Comparison of ENCODE assay signal across 20 mouse cellular contexts in genomic region chr8:46648421-46648820, GRCm38 (mm10). TPM values are rescaled to one million over a fixed set of nuclear protein-coding genes. Genes with fewer than 3 reads are reported as not detected.
A peak's percentile ranks its signal among the peaks of the same experiment; 100 is the strongest.
DNase-seq lines count a peak whose midpoint lies in the region; ATAC-seq and TF ChIP-seq lines count a peak whose summit lies in the region.
"Had no signal": no experiment of that assay in that cellular context is flagged by ENCODE, and none has a peak within 500 bp of the region (broad histone marks: within the 10 kb centered on the region; RNA-seq: fewer than 3 reads in every experiment).

No protein-coding gene starts in this region.

- dilution Hi-C loops in CH12.LX (cut with MboI; ENCODE audit: extremely low pct_ligation_motif_present, extremely low pct_unique_long_range_greater_than_20kb, low sequenced_read_pairs), result no loop called here

- intact Hi-C loops in heart, postnatal 10 days (cut with DNase I), result no loop called here

- no peaks in the 10 kb centered on the region for H3K9me3 ChIP-seq in kidney, postnatal 0 days (replicated peaks; ENCODE audit: low read length)
- no peaks in the 10 kb centered on the region for H3K9me3 ChIP-seq in lung, postnatal 0 days (ENCODE audit: low read length)
- H3K9me3 ChIP-seq in CH12.LX (replicated peaks; ENCODE audit: low read length), result no peaks in the 10 kb centered on the region
- H3K9me3 ChIP-seq: embryonic facial prominence, embryonic 13.5 days; forebrain, embryonic 12.5 days; heart, embryonic 12.5 days; hindbrain, embryonic 15.5 days had no signal

- H3K27ac ChIP-seq in kidney, postnatal 0 days, result no peak overlapping the region
- no peak overlapping the region for H3K27ac ChIP-seq in lung, postnatal 0 days (ENCODE audit: low read length)
- no peak overlapping the region for H3K27ac ChIP-seq in CH12.LX (ENCODE audit: insufficient read depth, low read depth)
- H3K27ac ChIP-seq in cerebellum, adult 2 months (ENCODE audit: insufficient read depth, low read length), result no peak overlapping the region
- H3K27ac ChIP-seq: embryonic facial prominence, embryonic 13.5 days; forebrain, embryonic 12.5 days; heart, adult 2 months; hindbrain, embryonic 15.5 days had no signal

- no peak for TF ChIP-seq CTCF in kidney, postnatal 0 days (IDR thresholded peaks at IDR 0.05; ENCODE audit: low read depth)
- TF ChIP-seq CTCF in lung, postnatal 0 days (IDR thresholded peaks at IDR 0.05), result no peak
- TF ChIP-seq CTCF in lung, adult 2 months (IDR thresholded peaks at IDR 0.05; ENCODE audit: insufficient read depth, low read length), result no peak
- TF ChIP-seq CTCF in CH12.LX (conservative IDR thresholded peaks at IDR 0.05 in 1 of 2, IDR thresholded peaks at IDR 0.05 in 1 of 2; ENCODE audit: low read depth in 2 of 2, low read length in 2 of 2), result no peak
- TF ChIP-seq CTCF in cerebellum, adult 2 months (IDR thresholded peaks at IDR 0.05; ENCODE audit: borderline replicate concordance, insufficient read depth, low read depth, low read length), result no peak

- no peak overlapping the region for H3K4me3 ChIP-seq in kidney, postnatal 0 days (replicated peaks; ENCODE audit: low read depth, low read length)
- H3K4me3 ChIP-seq in lung, postnatal 0 days (ENCODE audit: low read depth, low read length), result no peak overlapping the region
- no peak overlapping the region for H3K4me3 ChIP-seq in lung, adult 2 months (replicated peaks; ENCODE audit: extremely low read depth, low read depth, low read length)
- H3K4me3 ChIP-seq in CH12.LX (replicated peaks in 1 of 3; ENCODE audit: low read depth in 2 of 3, low read length in 2 of 3, poor library complexity in 1 of 3), result no peak overlapping the region
- no peak overlapping the region for H3K4me3 ChIP-seq in cerebellum, adult 2 months (replicated peaks; ENCODE audit: insufficient read depth, low read depth, low read length)
- H3K4me3 ChIP-seq: embryonic facial prominence, embryonic 13.5 days; forebrain, embryonic 12.5 days; heart, adult 2 months; heart, embryonic 12.5 days; hindbrain, embryonic 15.5 days had no signal

- WGBS in kidney, postnatal 0 days, result 63% methylated on average over 4 of the region's 4 CpGs
- WGBS in lung, postnatal 0 days, result 56% methylated on average over 4 of the region's 4 CpGs
- 39% methylated on average over 4 of the region's 4 CpGs for WGBS in lung, adult 2 months
- 62% methylated on average over 4 of the region's 4 CpGs for WGBS in cerebellum, adult 2 months

- DNase-seq in heart, adult 8-10 months (ENCODE audit: low spot score), result peak; percentile 35
- DNase-seq in heart, postnatal 10 days, result no peak
- peak; percentile 54 for DNase-seq in kidney, postnatal 0 days (ENCODE audit: low spot score)
- DNase-seq in kidney, postnatal 4 days, result no peak
- peak; percentile 35 for DNase-seq in lung, postnatal 0 days (ENCODE audit: low spot score)
- DNase-seq in lung, adult 2 months, result no peak
- DNase-seq in CH12.LX (ENCODE audit: extremely low read depth), result no peak
- no peak for DNase-seq in cerebellum, adult 2 months
- DNase-seq: adrenal gland, postnatal 14 days; cerebellum, adult 11-12 months; cerebellum, adult 9-11 months; cerebellum, postnatal 36 days; gastrocnemius, postnatal 10 days; heart, adult 2 months; heart, postnatal 36 days had no signal

- H3K4me1 ChIP-seq in kidney, postnatal 0 days (replicated peaks; ENCODE audit: insufficient read depth, low read length), result no peaks in the 10 kb centered on the region
- no peaks in the 10 kb centered on the region for H3K4me1 ChIP-seq in lung, postnatal 0 days (ENCODE audit: insufficient read depth, low read depth, low read length)
- H3K4me1 ChIP-seq in lung, adult 2 months (ENCODE audit: control insufficient read depth, insufficient read depth, low read length), result peaks cover 3% of the 10 kb centered on the region; the same call in 1 of the 2 replicates
- peaks cover 2 to 17% of the 10 kb centered on the region in 2 experiments; a peak in 3 of 4 replicates for H3K4me1 ChIP-seq in CH12.LX (ENCODE audit: control insufficient read depth in 1 of 2, insufficient read depth in 2 of 2)
- no peaks in the 10 kb centered on the region for H3K4me1 ChIP-seq in cerebellum, adult 2 months (ENCODE audit: control insufficient read depth, insufficient read depth, low read length)
- H3K4me1 ChIP-seq: embryonic facial prominence, embryonic 13.5 days; forebrain, embryonic 12.5 days; heart, embryonic 12.5 days; hindbrain, embryonic 15.5 days had no signal

- H3K27me3 ChIP-seq in kidney, postnatal 0 days (ENCODE audit: insufficient read depth, low read length), result no peaks in the 10 kb centered on the region
- no peaks in the 10 kb centered on the region for H3K27me3 ChIP-seq in lung, postnatal 0 days (replicated peaks; ENCODE audit: insufficient read depth, low read length)
- no peaks in the 10 kb centered on the region for H3K27me3 ChIP-seq in CH12.LX (replicated peaks)
- H3K27me3 ChIP-seq in cerebellum, adult 2 months (ENCODE audit: control insufficient read depth, insufficient read depth, low read length), result no peaks in the 10 kb centered on the region
- H3K27me3 ChIP-seq: embryonic facial prominence, embryonic 13.5 days; forebrain, embryonic 12.5 days; heart, embryonic 12.5 days; hindbrain, embryonic 15.5 days had no signal

- no peak for TF ChIP-seq EP300 in lung, postnatal 0 days (IDR thresholded peaks at IDR 0.05)
- no peak for TF ChIP-seq EP300 in CH12.LX (IDR thresholded peaks at IDR 0.05; ENCODE audit: low read length)

- in situ Hi-C loops in CH12.LX (cut with MboI; ENCODE audit: low pct_ligation_motif_present, low pct_unique_long_range_greater_than_20kb, low sequenced_read_pairs), result no loop called here

- TF ChIP-seq POLR2A in lung, adult 2 months (IDR thresholded peaks at IDR 0.05; ENCODE audit: borderline replicate concordance, extremely low read depth, low read depth, low read length), result no peak
- no peak for TF ChIP-seq POLR2A in CH12.LX (IDR thresholded peaks at IDR 0.05; ENCODE audit: low read depth, low read length)
- no peak for TF ChIP-seq POLR2A in cerebellum, adult 2 months (IDR thresholded peaks at IDR 0.05; ENCODE audit: borderline replicate concordance, insufficient read depth, low read length)

- no peak overlapping the region for H3K4me2 ChIP-seq in kidney, postnatal 0 days (ENCODE audit: low read length)
- H3K4me2 ChIP-seq in lung, postnatal 0 days (replicated peaks; ENCODE audit: low read depth, low read length), result no peak overlapping the region
- no peak overlapping the region for H3K4me2 ChIP-seq in CH12.LX (ENCODE audit: insufficient read depth, low read depth, poor library complexity, severe bottlenecking)
- H3K4me2 ChIP-seq: embryonic facial prominence, embryonic 13.5 days; forebrain, embryonic 12.5 days; heart, embryonic 12.5 days; hindbrain, embryonic 15.5 days had no signal

- H3K9ac ChIP-seq in kidney, postnatal 0 days (ENCODE audit: low read depth, low read length), result no peak overlapping the region
- H3K9ac ChIP-seq in lung, postnatal 0 days (replicated peaks; ENCODE audit: low read depth), result no peak overlapping the region
- no peak overlapping the region for H3K9ac ChIP-seq in CH12.LX (ENCODE audit: insufficient read depth, low read depth)
- H3K9ac ChIP-seq: embryonic facial prominence, embryonic 13.5 days; forebrain, embryonic 12.5 days; heart, embryonic 12.5 days; hindbrain, embryonic 15.5 days had no signal

- H3K79me2 ChIP-seq in CH12.LX (replicated peaks; ENCODE audit: control insufficient read depth, extremely low read depth, insufficient read depth, poor library complexity, severe bottlenecking), result no peaks in the 10 kb centered on the region

- ATAC-seq in kidney, postnatal 0 days (replicated peaks; ENCODE audit: low FRiP score, low read depth), result no peak
- no peak for ATAC-seq in lung, postnatal 0 days
- ATAC-seq: forebrain, embryonic 16.5 days had no signal

- TF ChIP-seq RAD21 in CH12.LX (IDR thresholded peaks at IDR 0.05; ENCODE audit: low read depth, low read length), result no peak

- no peaks in the 10 kb centered on the region for H3K36me3 ChIP-seq in kidney, postnatal 0 days (ENCODE audit: insufficient read depth, low read length)
- no peaks in the 10 kb centered on the region for H3K36me3 ChIP-seq in lung, postnatal 0 days (ENCODE audit: insufficient read depth, low read length)
- no peaks in the 10 kb centered on the region for H3K36me3 ChIP-seq in CH12.LX (replicated peaks in 1 of 2; ENCODE audit: control insufficient read depth in 1 of 2, insufficient read depth in 1 of 2, low read length in 1 of 2)
- H3K36me3 ChIP-seq: embryonic facial prominence, embryonic 13.5 days; forebrain, embryonic 12.5 days; heart, embryonic 12.5 days; hindbrain, embryonic 15.5 days had no signal

TF ChIP-seq in CH12.LX, 34 proteins besides CTCF, POLR2A, EP300 and RAD21:
- TF ChIP-seq ZC3H11A (IDR thresholded peaks at IDR 0.05; ENCODE audit: low read depth, low read length), result no peak
- TF ChIP-seq E2F4 (IDR thresholded peaks at IDR 0.05; ENCODE audit: insufficient replicate concordance, low read depth, low read length), result no peak
- no peak for TF ChIP-seq ETS1 (conservative IDR thresholded peaks at IDR 0.05; ENCODE audit: low read depth, low read length)
- TF ChIP-seq KAT2A (IDR thresholded peaks at IDR 0.05; ENCODE audit: insufficient replicate concordance, low read length), result no peak
- peak; percentile 59 for TF ChIP-seq ZNF384 (IDR thresholded peaks at IDR 0.05; ENCODE audit: low read depth, low read length)
- no peak for TF ChIP-seq MAX (IDR thresholded peaks at IDR 0.05; ENCODE audit: low read length)

RNA-seq across cellular contexts. Expression of gene Casp3, which starts 31.3 kb away (rescaled TPM):
- 1 to 10 TPM; 1.8 to 3.7 (median 2.3) TPM for total RNA-seq in heart, adult 8-10 months (2022)
- 10 to 100 TPM; 15.8 to 18.7 TPM for total RNA-seq in heart, postnatal 10 days (2021)
- polyA plus RNA-seq in kidney, postnatal 0 days (2015; fragmentation: Nextera tagmentation; extraction: Ambion mirVana), result 53.5 and 62.5 TPM in 2 replicates
- 27.4 and 27.6 TPM in 2 replicates for polyA plus RNA-seq in lung, postnatal 0 days (2015; fragmentation: Nextera tagmentation; extraction: Ambion mirVana)
- 2.6 and 5.4 TPM in 2 replicates for polyA plus RNA-seq in lung, adult 2 months (2012; rRNA removed)
- total RNA-seq in CH12.LX (2012; rRNA removed), result 43.7 and 57.8 TPM in 2 replicates
- 105 and 114 TPM in 2 replicates for total RNA-seq in CH12.LX (2014; rRNA removed)
- polyA plus RNA-seq in CH12.LX (2012; ENCODE audit: insufficient read length, low read depth), result 70.0 and 81.6 TPM in 2 replicates
- 13.3 and 14.6 TPM in 2 replicates for polyA plus RNA-seq in cerebellum, adult 2 months (2012; rRNA removed)

RNA-seq across cellular contexts. Expression of gene Primpol, which starts 31.4 kb away (rescaled TPM):
- total RNA-seq in heart, adult 8-10 months (2022), result 1 to 10 TPM; 1.4 to 2.0 (median 1.7) TPM
- total RNA-seq in heart, postnatal 10 days (2021), result 1 to 10 TPM; 3.7 to 6.5 TPM
- polyA plus RNA-seq in kidney, postnatal 0 days (2015; fragmentation: Nextera tagmentation; extraction: Ambion mirVana), result 9.6 and 10.4 TPM in 2 replicates
- polyA plus RNA-seq in lung, postnatal 0 days (2015; fragmentation: Nextera tagmentation; extraction: Ambion mirVana), result 3.7 and 4.8 TPM in 2 replicates
- polyA plus RNA-seq in lung, adult 2 months (2012; rRNA removed), result 0.81 and 1.8 TPM in 2 replicates
- total RNA-seq in CH12.LX (2012; rRNA removed) (8.5 and 12.4 TPM in 2 replicates), CH12.LX (2014; rRNA removed) (16.7 and 17.8 TPM in 2 replicates)
- 15.3 and 16.2 TPM in 2 replicates for polyA plus RNA-seq in CH12.LX (2012; ENCODE audit: insufficient read length, low read depth)
- 2.8 and 4.0 TPM in 2 replicates for polyA plus RNA-seq in cerebellum, adult 2 months (2012; rRNA removed)

Comparison
In these comparisons a context has a peak if more than half of its experiments do, and no peak if none do; other contexts are left out.
1. DNase-seq: peak in heart, adult 8-10 months (single experiment), kidney, postnatal 0 days (single experiment) and lung, postnatal 0 days (single experiment); none in heart, postnatal 10 days (0 of 2), kidney, postnatal 4 days (0 of 2), lung, adult 2 months (single experiment), CH12.LX (single experiment) and cerebellum, adult 2 months (0 of 2).